Mouse (Mus musculus): ENCODE results near the gene Gpr25. TPM values are rescaled to one million over a fixed set of nuclear protein-coding genes. Genes with fewer than 3 reads are reported as not detected.

Gpr25 gene
- total RNA-seq, 2 experiments from 2014 or later, result not detected

Other genes with a start within 250 kb of the Gpr25 start
- not detected in 2 replicates for gene Ascl5, start 210.1 kb downstream of the Gpr25 start, total RNA-seq (2015; ENCODE audit: low replicate concordance)
- gene Ascl5, start 210.1 kb downstream of the Gpr25 start, total RNA-seq (2017; ENCODE audit: low replicate concordance), result not detected in 2 replicates
- not detected in 2 replicates for gene Cacna1s, start 208.1 kb downstream of the Gpr25 start, total RNA-seq (2015; ENCODE audit: low replicate concordance)
- gene Cacna1s, start 208.1 kb downstream of the Gpr25 start, total RNA-seq (2017; ENCODE audit: low replicate concordance), result not detected in 2 replicates
- 23.4 and 36.0 TPM in 2 replicates for gene Kif21b, start 129.5 kb downstream of the Gpr25 start, total RNA-seq (2015; ENCODE audit: low replicate concordance)
- gene Kif21b, start 129.5 kb downstream of the Gpr25 start, total RNA-seq (2017; ENCODE audit: low replicate concordance), result 4.4 and 5.0 TPM in 2 replicates
- gene Mroh3, start 48.0 kb downstream of the Gpr25 start, total RNA-seq (2015; ENCODE audit: low replicate concordance), result not detected in 2 replicates
- gene Mroh3, start 48.0 kb downstream of the Gpr25 start, total RNA-seq (2017; ENCODE audit: low replicate concordance), result not detected in 2 replicates
- gene Inava, start 26.6 kb downstream of the Gpr25 start, total RNA-seq (2015; ENCODE audit: low replicate concordance), result not detected in 2 replicates
- not detected in 2 replicates for gene Inava, start 26.6 kb downstream of the Gpr25 start, total RNA-seq (2017; ENCODE audit: low replicate concordance)
- 111 and 128 TPM in 2 replicates for gene Camsap2, start 85.2 kb upstream of the Gpr25 start, total RNA-seq (2015; ENCODE audit: low replicate concordance)
- 192 and 194 TPM in 2 replicates for gene Camsap2, start 85.2 kb upstream of the Gpr25 start, total RNA-seq (2017; ENCODE audit: low replicate concordance)
- 17.3 and 21.4 TPM in 2 replicates for gene Ddx59, start 154.4 kb upstream of the Gpr25 start, total RNA-seq (2015; ENCODE audit: low replicate concordance)
- 16.7 and 21.1 TPM in 2 replicates for gene Ddx59, start 154.4 kb upstream of the Gpr25 start, total RNA-seq (2017; ENCODE audit: low replicate concordance)
- 144 and 159 TPM in 2 replicates for gene Kif14, start 205.5 kb upstream of the Gpr25 start, total RNA-seq (2015; ENCODE audit: low replicate concordance)
- 223 and 224 TPM in 2 replicates for gene Kif14, start 205.5 kb upstream of the Gpr25 start, total RNA-seq (2017; ENCODE audit: low replicate concordance)

All from erythroid progenitor cell, adult 5-6 weeks (primary cell).